Mouse (Mus musculus) heart, adult 2 months (tissue): ENCODE results near the gene Gadl1. TPM values are rescaled to one million over a fixed set of nuclear protein-coding genes. Genes with fewer than 3 reads are reported as not detected.
A peak's percentile ranks its signal among the peaks of the same experiment; 100 is the strongest.
"Not testable (repeated sequence)": the region's sequence is repeated elsewhere in the genome, so short reads cannot be mapped to it uniquely, and the experiment has no call there.

Source experiments
- DNase-seq, 2 experiments: peaks; one replicate each; pipeline ENCODE4 v3.0.0; 2021
- H3K27ac ChIP-seq: fragments of 200-600 bp; 2 replicates; pipeline ENCODE4 v1.8.1; 2022
- H3K27me3 ChIP-seq: fragments of 200-500 bp; 2 replicates; pipeline ENCODE4 v1.6.1; 2012; ENCODE audit warnings: mild to moderate bottlenecking, low read length, inconsistent platforms, mixed read lengths; ENCODE audit not compliant: control insufficient read depth, insufficient read depth
- H3K36me3 ChIP-seq: fragments of 200-500 bp; 2 replicates; pipeline ENCODE4 v1.6.1; 2012; ENCODE audit warnings: low read length, inconsistent platforms; ENCODE audit not compliant: control insufficient read depth, insufficient read depth
- H3K4me1 ChIP-seq: fragments of 200-500 bp; 2 replicates; pipeline ENCODE4 v1.6.1; 2011; ENCODE audit warnings: low read length; ENCODE audit not compliant: control insufficient read depth, insufficient read depth
- H3K4me3 ChIP-seq: fragments of 200-600 bp; 2 replicates; pipeline ENCODE4 v1.8.1; 2022
- H3K79me2 ChIP-seq: fragments of 200-500 bp; replicated peaks from 2 replicates; pipeline ENCODE4 v1.6.1; 2012; ENCODE audit warnings: mild to moderate bottlenecking, inconsistent platforms, low read length, moderate library complexity, mixed read lengths; ENCODE audit not compliant: control insufficient read depth, insufficient read depth
- H3K9ac ChIP-seq: fragments of 200-500 bp; 2 replicates; pipeline ENCODE4 v1.6.1; 2012; ENCODE audit warnings: low read depth, mild to moderate bottlenecking, control low read depth, inconsistent platforms, low read length, mixed read lengths
- CTCF ChIP-seq: fragments of 200-600 bp; IDR thresholded peaks from 2 replicates; pipeline ENCODE4 v1.8.1; 2022; ENCODE audit warnings: antibody characterized with exemption, mild to moderate bottlenecking, moderate library complexity
- EP300 ChIP-seq: fragments of 200-500 bp; IDR thresholded peaks from 2 replicates; pipeline ENCODE4 v1.6.1; 2011; ENCODE audit warnings: low read depth, low read length, control low read depth; ENCODE audit not compliant: insufficient read depth
- POLR2A ChIP-seq: fragments of 200-500 bp; IDR thresholded peaks from 2 replicates; pipeline ENCODE4 v1.6.1; 2011; ENCODE audit warnings: mild to moderate bottlenecking, low read depth, low read length, control low read depth; ENCODE audit not compliant: insufficient read depth
- WGBS: fragments of 180-500 bp; shearing (Covaris S2); methylation state at CpG from one replicate; pipeline ENCODE4 v1.1.7; 2018; 5-methylcytosine and 5-hydroxymethylcytosine counted together
- intact Hi-C: fragments of 180-260 bp; cut with DNase I; formaldehyde crosslinking; loops from one replicate; pipeline ENCODE4 v1.15.1; 2025
- polyA plus RNA-seq: library from polyadenylated mRNA; depleted of rRNA; stranded (reverse); fragments of >200 nt; gene quantifications from 2 replicates; pipeline ENCODE4 v1.2.3, GENCODE M21; 2012
- total RNA-seq, 2 experiments: library from RNA; stranded (reverse); gene quantifications; 2 replicates each; pipeline ENCODE4 v1.2.3; 2021

Gadl1 gene
- total and polyA plus RNA-seq, 3 experiments, result 0.16 TPM; not detected in 2

GRCm38 (mm10) chr9:116053976-116054375 lies 144.7 kb downstream of the Gadl1 start:
- peaks cover 2% of the 10 kb centered on the region for H3K4me1 ChIP-seq
- no peaks in the 10 kb centered on the region for H3K27me3 ChIP-seq
- WGBS, result 75% methylated on average over 8 of the region's 8 CpGs
- H3K9ac ChIP-seq, result no peak overlapping the region
- no peak for DNase-seq
- TF ChIP-seq EP300 (no peak), POLR2A (no peak), CTCF (no peak)
- no peak overlapping the region for H3K4me3 ChIP-seq
- no peaks in the 10 kb centered on the region for H3K79me2 ChIP-seq
- H3K27ac ChIP-seq, result no peak overlapping the region
- intact Hi-C loops, result no loop called here
- no peaks in the 10 kb centered on the region for H3K36me3 ChIP-seq

GRCm38 (mm10) chr9:116058475-116058874 lies 149.2 kb downstream of the Gadl1 start:
- 76% methylated on average over 4 of the region's 4 CpGs for WGBS
- intact Hi-C loops, result no loop called here
- Histone ChIP-seq H3K4me1 (peaks cover 2% of the 10 kb centered on the region), H3K27me3 (no peaks in the 10 kb centered on the region), H3K4me3 (no peak overlapping the region), H3K9ac (no peak overlapping the region), H3K36me3 (no peaks in the 10 kb centered on the region), H3K79me2 (no peaks in the 10 kb centered on the region), H3K27ac (no peak overlapping the region)
- no peak for TF ChIP-seq EP300
- no peak for TF ChIP-seq CTCF
- no peak for TF ChIP-seq POLR2A
- no peak for DNase-seq

- H3K9ac ChIP-seq, result no peak overlapping the region
- no peak overlapping the region for H3K27ac ChIP-seq
- no peaks in the 10 kb centered on the region for H3K36me3 ChIP-seq
- TF ChIP-seq CTCF (peak; percentile 29), POLR2A (no peak)
- no peak overlapping the region for H3K4me3 ChIP-seq
- intact Hi-C loops, result no loop called here
- no peaks in the 10 kb centered on the region for H3K27me3 ChIP-seq
- no peaks in the 10 kb centered on the region for H3K79me2 ChIP-seq
- H3K4me1 ChIP-seq, result peaks cover 2% of the 10 kb centered on the region
- 47% methylated on average over 4 of the region's 4 CpGs for WGBS
- DNase-seq, result peak in 1 of 2 experiments; percentile 9
Measured at GRCm38 (mm10) chr9:116059156-116059555, 149.9 kb downstream of the Gadl1 start.

- intact Hi-C loops, result loop anchor here (2.0 to 5.0 kb wide), 2 partner anchors 322 to 492 kb away; no protein-coding TSS in a partner anchor
- no peaks in the 10 kb centered on the region for H3K27me3 ChIP-seq
- no peak overlapping the region for H3K27ac ChIP-seq
- TF ChIP-seq CTCF (peak; percentile 88), EP300 (no peak)
- no peaks in the 10 kb centered on the region for H3K79me2 ChIP-seq
- H3K4me1 ChIP-seq, result peaks cover 2% of the 10 kb centered on the region
- WGBS, result 12% methylated on average over 4 of the region's 4 CpGs
- no peak for DNase-seq
- no peaks in the 10 kb centered on the region for H3K36me3 ChIP-seq
- no peak overlapping the region for H3K9ac ChIP-seq
- no peak overlapping the region for H3K4me3 ChIP-seq
Measured at GRCm38 (mm10) chr9:116060691-116061090, 151.4 kb downstream of the Gadl1 start.

GRCm38 (mm10) chr9:116064774-116065173 lies 155.5 kb downstream of the Gadl1 start:
- intact Hi-C loops, result loop anchor here (5.0 kb wide), 1 partner anchor 318 kb away; no protein-coding TSS in a partner anchor
- no peak overlapping the region for H3K27ac ChIP-seq
- TF ChIP-seq EP300 (no peak), CTCF (no peak), POLR2A (no peak)
- 88% methylated on average over 17 of the region's 17 CpGs for WGBS
- H3K4me1 ChIP-seq, result no peaks in the 10 kb centered on the region
- no peak overlapping the region for H3K9ac ChIP-seq
- H3K36me3 ChIP-seq, result no peaks in the 10 kb centered on the region
- H3K4me3 ChIP-seq, result no peak overlapping the region
- H3K79me2 ChIP-seq, result no peaks in the 10 kb centered on the region
- H3K27me3 ChIP-seq, result no peaks in the 10 kb centered on the region
- peak in 1 of 2 experiments; percentile 2 for DNase-seq

- H3K36me3 ChIP-seq, H3K27me3 ChIP-seq, intact Hi-C loops, H3K4me1 ChIP-seq, DNase-seq, H3K27ac ChIP-seq, H3K4me3 ChIP-seq, H3K79me2 ChIP-seq, H3K9ac ChIP-seq: not testable (repeated sequence)
- WGBS, result 98% methylated on average over 1 of the region's 1 CpGs
Measured at GRCm38 (mm10) chr9:116071561-116071960, 162.3 kb downstream of the Gadl1 start.
